Mouse (Mus musculus): ENCODE measurements at regions not wholly inside any gene's neighbourhood (a gene's known extent, or its start where the extent isn't known, plus 50 kb on each side); places are given as distances from the start of the nearest gene placed in this dataset.
A peak's percentile ranks its signal among the peaks of the same experiment; 100 is the strongest.
"Not testable (repeated sequence)": the region's sequence is repeated elsewhere in the genome, so short reads cannot be mapped to it uniquely, and the experiment has no call there.

DNA sequence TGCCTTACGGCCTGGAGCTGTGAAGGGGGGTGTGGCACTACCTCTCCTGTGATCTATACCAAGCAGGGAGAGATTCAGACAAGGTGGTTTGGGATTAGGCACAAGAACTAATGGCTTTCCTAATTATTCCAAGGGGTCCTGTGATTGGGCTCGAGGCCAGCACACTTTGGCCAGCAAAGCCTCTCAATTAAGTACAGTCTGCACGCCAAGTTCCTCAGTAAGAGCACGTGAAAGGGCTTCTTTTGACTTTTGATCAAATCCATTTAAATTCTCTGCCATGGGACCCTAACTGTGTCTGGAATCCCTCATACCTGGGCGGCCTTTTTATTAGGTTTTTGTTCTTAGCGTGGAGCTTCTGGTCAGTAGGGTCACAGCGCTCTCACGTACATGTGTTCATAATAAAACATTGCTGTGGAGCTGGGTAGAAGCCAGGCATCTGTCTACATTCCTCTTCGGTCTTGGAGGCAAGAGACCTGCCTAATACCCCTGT lies 461.9 kb downstream of the Gja1 start:
- no peak overlapping the region for H3K9ac ChIP-seq (replicated peaks)
- peaks cover 24% of the 10 kb centered on the region for H3K4me1 ChIP-seq (replicated peaks)
- H3K36me3 ChIP-seq, result no peaks in the 10 kb centered on the region
- 14% methylated on average over 9 of the region's 9 CpGs for WGBS
- ATAC-seq (ENCODE audit: insufficient number of reproducible peaks, insufficient read depth, low FRiP score, low TSS enrichment, low read depth), result peak; percentile 81
- peak overlapping the region; percentile 26 for H3K4me2 ChIP-seq
- no peaks in the 10 kb centered on the region for H3K9me3 ChIP-seq
- H3K27ac ChIP-seq, result peak overlapping the region; percentile 74
- H3K27me3 ChIP-seq, result no peaks in the 10 kb centered on the region
- no peak overlapping the region for H3K4me3 ChIP-seq (replicated peaks)

- Histone ChIP-seq H3K4me1 (replicated peaks) (peaks cover 24% of the 10 kb centered on the region), H3K9ac (replicated peaks) (no peak overlapping the region), H3K36me3 (no peaks in the 10 kb centered on the region), H3K27ac (peak overlapping the region; percentile 74), H3K9me3 (no peaks in the 10 kb centered on the region), H3K4me2 (peak overlapping the region; percentile 26), H3K27me3 (no peaks in the 10 kb centered on the region), H3K4me3 (replicated peaks) (no peak overlapping the region)
- 7% methylated on average over 2 of the region's 2 CpGs for WGBS
- ATAC-seq (ENCODE audit: insufficient number of reproducible peaks, insufficient read depth, low FRiP score, low TSS enrichment, low read depth), result peak; percentile 52; the same call in 1 of the 2 replicates
Observed at GRCm38 (mm10) chr10:56839545-56839944, 462.4 kb downstream of the Gja1 start.

GRCm38 (mm10) chr10:56840732-56841131 lies 463.6 kb downstream of the Gja1 start:
- Histone ChIP-seq H3K27ac (no peak overlapping the region), H3K36me3 (no peaks in the 10 kb centered on the region), H3K27me3 (no peaks in the 10 kb centered on the region), H3K9me3 (no peaks in the 10 kb centered on the region), H3K9ac (replicated peaks) (no peak overlapping the region), H3K4me2 (no peak overlapping the region), H3K4me1 (replicated peaks) (peaks cover 24% of the 10 kb centered on the region), H3K4me3 (replicated peaks) (no peak overlapping the region)
- no peak for ATAC-seq (ENCODE audit: insufficient number of reproducible peaks, insufficient read depth, low FRiP score, low TSS enrichment, low read depth)
- 67% methylated on average over 5 of the region's 5 CpGs for WGBS

- Histone ChIP-seq H3K9me3 (no peaks in the 10 kb centered on the region), H3K36me3 (no peaks in the 10 kb centered on the region), H3K4me3 (replicated peaks) (no peak overlapping the region), H3K4me1 (replicated peaks) (peaks cover 24% of the 10 kb centered on the region), H3K9ac (replicated peaks) (no peak overlapping the region), H3K4me2 (no peak overlapping the region), H3K27ac (no peak overlapping the region), H3K27me3 (no peaks in the 10 kb centered on the region)
- 65% methylated on average over 8 of the region's 8 CpGs for WGBS
- no peak for ATAC-seq (ENCODE audit: insufficient number of reproducible peaks, insufficient read depth, low FRiP score, low TSS enrichment, low read depth)
Observed at GRCm38 (mm10) chr10:56841486-56841885, 464.4 kb downstream of the Gja1 start.

DNA sequence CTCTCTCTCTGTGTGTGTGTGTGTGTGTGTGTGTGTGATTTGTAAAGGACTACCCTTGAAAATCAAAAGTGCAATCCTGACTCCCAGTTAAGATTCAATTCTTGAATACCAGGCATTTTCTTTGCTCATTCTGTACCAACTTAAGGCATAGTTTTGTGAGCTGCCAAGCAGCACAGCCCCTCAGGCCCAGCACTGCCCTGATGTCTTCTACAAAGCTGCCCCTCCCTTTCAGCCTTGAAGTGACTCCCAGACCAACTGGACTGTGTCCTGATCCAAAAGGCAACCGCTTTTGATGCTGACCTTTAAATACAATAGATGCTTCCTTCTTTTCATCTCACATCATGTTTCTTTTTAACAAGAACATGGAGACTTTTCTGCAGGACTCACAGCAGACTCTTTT lies 464.8 kb downstream of the Gja1 start:
- Histone ChIP-seq H3K27me3 (no peaks in the 10 kb centered on the region), H3K4me1 (replicated peaks) (peaks cover 24% of the 10 kb centered on the region), H3K4me2 (no peak overlapping the region), H3K4me3 (replicated peaks) (no peak overlapping the region), H3K9ac (replicated peaks) (no peak overlapping the region), H3K36me3 (no peaks in the 10 kb centered on the region), H3K27ac (no peak overlapping the region), H3K9me3 (no peaks in the 10 kb centered on the region)
- WGBS, result 83% methylated on average over 1 of the region's 1 CpGs
- no peak for ATAC-seq (ENCODE audit: insufficient number of reproducible peaks, insufficient read depth, low FRiP score, low TSS enrichment, low read depth)

- no peak overlapping the region for H3K4me2 ChIP-seq
- no peak for ATAC-seq (ENCODE audit: insufficient number of reproducible peaks, insufficient read depth, low FRiP score, low TSS enrichment, low read depth)
- 79% methylated on average over 2 of the region's 2 CpGs for WGBS
- no peak overlapping the region for H3K4me3 ChIP-seq (replicated peaks)
- no peaks in the 10 kb centered on the region for H3K36me3 ChIP-seq
- H3K27me3 ChIP-seq, result no peaks in the 10 kb centered on the region
- no peak overlapping the region for H3K27ac ChIP-seq
- peaks cover 12% of the 10 kb centered on the region for H3K4me1 ChIP-seq (replicated peaks)
- H3K9ac ChIP-seq (replicated peaks), result no peak overlapping the region
- H3K9me3 ChIP-seq, result no peaks in the 10 kb centered on the region
Observed at GRCm38 (mm10) chr10:56852484-56852883, 475.4 kb downstream of the Gja1 start.

DNA sequence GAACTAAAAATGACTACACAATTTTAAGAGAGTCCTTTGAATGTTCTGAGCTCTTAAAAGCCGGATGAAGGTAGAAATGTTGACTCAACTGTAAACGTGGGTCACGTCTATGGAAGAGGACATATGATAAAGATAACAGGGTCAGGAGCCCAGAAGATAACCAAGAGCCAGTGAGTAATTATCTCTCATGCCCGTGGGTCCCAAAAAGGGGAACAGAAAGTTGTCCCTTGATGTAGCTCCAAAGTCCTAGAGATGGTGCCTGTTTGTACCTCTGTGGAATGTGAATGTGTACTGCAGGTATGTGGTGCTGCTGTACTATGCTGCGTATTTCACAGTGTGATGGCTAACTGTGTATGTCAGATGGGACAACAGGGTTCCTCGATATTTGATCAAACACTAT lies 479.1 kb downstream of the Gja1 start:
- H3K9me3 ChIP-seq, result no peaks in the 10 kb centered on the region
- no peak for ATAC-seq (ENCODE audit: insufficient number of reproducible peaks, insufficient read depth, low FRiP score, low TSS enrichment, low read depth)
- H3K4me1 ChIP-seq (replicated peaks), result peaks cover under 1% of the 10 kb centered on the region
- H3K9ac ChIP-seq (replicated peaks), result no peak overlapping the region
- no peak overlapping the region for H3K4me3 ChIP-seq (replicated peaks)
- H3K4me2 ChIP-seq, result no peak overlapping the region
- WGBS, result 92% methylated on average over 6 of the region's 6 CpGs
- no peak overlapping the region for H3K27ac ChIP-seq
- H3K27me3 ChIP-seq, result no peaks in the 10 kb centered on the region
- no peaks in the 10 kb centered on the region for H3K36me3 ChIP-seq

- Histone ChIP-seq H3K4me1 (replicated peaks) (peaks cover 8% of the 10 kb centered on the region; the same call in 1 of the 2 replicates), H3K9ac (replicated peaks) (no peak overlapping the region), H3K4me3 (replicated peaks) (no peak overlapping the region), H3K36me3 (no peaks in the 10 kb centered on the region), H3K4me2 (no peak overlapping the region), H3K27ac (peak overlapping the region; percentile 53), H3K9me3 (no peaks in the 10 kb centered on the region), H3K27me3 (no peaks in the 10 kb centered on the region)
- ATAC-seq (ENCODE audit: insufficient number of reproducible peaks, insufficient read depth, low FRiP score, low TSS enrichment, low read depth), result 0 out of 2 replicates have a peak, but pooled peaks have one; percentile 42
- WGBS, result 48% methylated on average over 7 of the region's 7 CpGs
Observed at GRCm38 (mm10) chr10:56879744-56880143, 502.6 kb downstream of the Gja1 start.

DNA sequence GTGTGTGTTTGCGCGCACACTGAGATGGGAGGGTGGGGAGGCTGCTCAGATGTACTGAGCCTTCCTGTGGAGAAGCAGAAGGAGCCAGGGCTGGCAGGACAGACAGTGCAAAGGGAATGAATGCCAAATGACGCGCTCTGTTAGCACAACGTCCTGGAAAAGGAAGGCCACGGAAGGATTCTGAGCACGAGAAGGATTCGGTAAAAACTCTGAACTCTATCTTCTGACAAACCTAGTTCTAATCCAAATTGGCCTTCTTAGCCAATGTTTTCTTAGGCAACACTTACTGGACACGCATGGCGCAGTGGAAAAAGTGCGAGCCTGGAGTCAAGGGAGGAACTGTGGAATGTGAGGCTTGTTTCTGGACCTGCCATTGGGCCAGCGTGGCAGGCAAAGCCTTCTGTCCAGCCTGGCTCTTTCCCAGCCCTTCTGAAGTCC lies 503.0 kb downstream of the Gja1 start:
- no peak overlapping the region for H3K4me2 ChIP-seq
- peaks cover 8% of the 10 kb centered on the region; the same call in 1 of the 2 replicates for H3K4me1 ChIP-seq (replicated peaks)
- WGBS, result 84% methylated on average over 12 of the region's 12 CpGs
- peak overlapping the region; percentile 53 for H3K27ac ChIP-seq
- no peaks in the 10 kb centered on the region for H3K9me3 ChIP-seq
- ATAC-seq (ENCODE audit: insufficient number of reproducible peaks, insufficient read depth, low FRiP score, low TSS enrichment, low read depth), result no peak
- no peaks in the 10 kb centered on the region for H3K27me3 ChIP-seq
- no peaks in the 10 kb centered on the region for H3K36me3 ChIP-seq
- no peak overlapping the region for H3K9ac ChIP-seq (replicated peaks)
- no peak overlapping the region for H3K4me3 ChIP-seq (replicated peaks)

- H3K36me3 ChIP-seq, result no peaks in the 10 kb centered on the region
- H3K9ac ChIP-seq (replicated peaks), result no peak overlapping the region
- no peak overlapping the region for H3K4me2 ChIP-seq
- peaks cover 6% of the 10 kb centered on the region; the same call in 1 of the 2 replicates for H3K4me1 ChIP-seq (replicated peaks)
- 0 out of 2 replicates have a peak, but pooled peaks cover 2% of the 10 kb centered on the region for H3K9me3 ChIP-seq
- no peak overlapping the region for H3K4me3 ChIP-seq (replicated peaks)
- no peaks in the 10 kb centered on the region for H3K27me3 ChIP-seq
- 82% methylated on average over 4 of the region's 4 CpGs for WGBS
- H3K27ac ChIP-seq, result no peak overlapping the region
- ATAC-seq (ENCODE audit: insufficient number of reproducible peaks, insufficient read depth, low FRiP score, low TSS enrichment, low read depth), result no peak
Observed at GRCm38 (mm10) chr10:56884456-56885410, 507.6 kb downstream of the Gja1 start.

DNA sequence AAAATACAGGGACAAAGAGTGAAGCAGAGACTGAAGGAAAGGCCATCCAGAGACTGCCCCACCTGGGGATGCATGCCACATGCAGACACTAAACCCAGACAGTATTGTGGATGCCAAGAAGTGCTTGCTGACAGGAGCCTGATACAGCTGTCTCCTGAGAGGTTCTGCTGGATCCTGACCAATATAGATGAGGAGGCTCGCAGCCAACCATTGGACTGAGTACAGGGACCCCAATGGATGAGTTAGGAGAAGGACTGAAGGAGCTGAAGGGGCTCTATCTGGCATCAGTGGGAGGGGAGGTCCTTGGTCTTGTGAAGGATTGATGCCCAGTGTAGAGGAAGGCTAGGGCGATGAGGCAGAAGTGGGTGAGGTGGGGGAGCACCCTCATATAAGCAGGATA lies 514.4 kb downstream of the Gja1 start:
- H3K9ac ChIP-seq (replicated peaks); ATAC-seq (ENCODE audit: insufficient number of reproducible peaks, insufficient read depth, low FRiP score, low TSS enrichment, low read depth); H3K27ac ChIP-seq; H3K4me2 ChIP-seq; H3K4me3 ChIP-seq (replicated peaks); H3K9me3 ChIP-seq; H3K36me3 ChIP-seq; H3K27me3 ChIP-seq: not testable (repeated sequence)
- peaks cover 15% of the 10 kb centered on the region for H3K4me1 ChIP-seq (replicated peaks)
- 98% methylated on average over 2 of the region's 2 CpGs for WGBS
